Mouse (Mus musculus) adrenal gland, postnatal 25 days (tissue): ENCODE measurements around the gene Kcnn3. TPM values are rescaled to one million over a fixed set of nuclear protein-coding genes. Genes with fewer than 3 reads are reported as not detected.

Source experiments
- DNase-seq: peaks from one replicate; pipeline ENCODE4 v3.0.0; 2021; ENCODE audit warnings: mixed read lengths
- total RNA-seq: library from RNA; stranded (reverse); gene quantifications from 2 replicates; pipeline ENCODE4 v1.2.3, GENCODE M21; 2021

Gene Kcnn3
- total RNA-seq, 1 experiment from 2014 or later = 5.5 TPM

GRCm38 (mm10) chr3:89565371-89565770 lies 45.4 kb downstream of the Kcnn3 start:
- no peak for DNase-seq

DNA sequence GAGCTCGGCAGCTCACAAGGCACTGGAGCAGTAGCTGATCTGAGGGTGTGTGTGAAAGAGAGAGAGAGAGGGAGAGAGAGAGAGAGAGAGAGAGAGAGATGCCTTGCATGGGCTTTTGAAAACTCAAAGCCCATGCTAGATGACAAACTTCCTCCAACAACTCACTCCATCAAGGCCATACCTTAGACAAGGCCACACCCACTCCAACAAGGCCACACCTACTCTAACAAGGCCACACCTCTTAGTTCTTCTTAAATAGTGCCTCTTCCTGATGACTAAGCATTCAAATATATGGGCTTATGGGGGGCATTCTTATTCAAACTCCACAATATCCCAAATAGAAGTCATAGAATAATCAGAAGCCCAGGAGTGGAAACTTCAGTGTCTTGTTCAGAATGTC lies 49.1 kb downstream of the Kcnn3 start:
- no peak for DNase-seq

DNA sequence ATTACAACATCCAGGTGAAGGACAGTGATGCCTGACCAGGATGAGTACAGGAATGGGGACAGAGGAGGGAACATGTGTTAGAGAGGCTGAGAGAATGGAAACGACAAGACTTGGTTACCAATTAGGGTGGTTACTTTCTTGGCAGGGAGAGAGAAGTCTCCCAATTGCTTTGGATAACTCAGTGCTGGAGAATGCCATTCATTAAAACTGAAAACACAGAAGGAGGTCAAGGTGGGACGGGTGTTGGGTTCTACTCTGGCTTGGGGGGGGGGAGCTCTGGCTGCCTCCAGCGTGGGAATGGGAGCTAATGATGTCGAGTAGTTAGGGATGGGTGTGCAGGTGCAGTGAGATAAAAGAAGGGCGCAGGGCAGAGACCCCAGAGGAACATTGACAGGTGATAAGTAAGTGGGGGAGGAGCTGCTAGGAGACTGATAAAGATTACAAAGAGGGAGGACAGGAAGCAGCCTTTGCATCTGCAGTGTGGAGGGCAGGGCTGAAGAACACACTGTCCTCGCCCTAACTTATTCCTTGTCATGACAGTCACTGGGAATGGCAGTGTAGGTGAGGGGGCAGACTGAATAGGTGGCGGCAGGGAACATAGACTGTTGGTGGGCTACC lies 49.9 kb downstream of the Kcnn3 start:
- DNase-seq = no peak

GRCm38 (mm10) chr3:89570362-89570761 lies 50.4 kb downstream of the Kcnn3 start:
- DNase-seq = no peak

GRCm38 (mm10) chr3:89574260-89574659 lies 54.3 kb downstream of the Kcnn3 start:
- DNase-seq = no peak

DNA sequence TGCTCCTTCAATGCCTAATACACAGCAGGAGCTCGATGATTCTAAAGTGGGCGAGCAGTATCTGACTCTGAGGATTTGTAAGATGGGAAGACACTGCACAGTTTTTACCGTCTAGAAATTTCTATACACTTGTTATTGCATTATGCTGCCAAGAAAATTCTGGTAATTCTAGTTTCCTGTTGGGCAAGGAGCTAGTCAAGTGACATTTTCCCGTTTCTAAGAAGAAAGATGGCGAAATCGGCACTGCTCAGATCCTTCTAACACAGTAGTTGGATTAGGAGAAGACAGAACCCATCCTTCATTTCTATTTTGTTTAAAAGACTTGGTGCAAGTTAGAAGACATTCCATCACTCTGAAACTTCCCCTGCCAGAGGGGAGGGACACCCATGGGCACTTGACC lies 56.4 kb downstream of the Kcnn3 start:
- no peak for DNase-seq

DNA sequence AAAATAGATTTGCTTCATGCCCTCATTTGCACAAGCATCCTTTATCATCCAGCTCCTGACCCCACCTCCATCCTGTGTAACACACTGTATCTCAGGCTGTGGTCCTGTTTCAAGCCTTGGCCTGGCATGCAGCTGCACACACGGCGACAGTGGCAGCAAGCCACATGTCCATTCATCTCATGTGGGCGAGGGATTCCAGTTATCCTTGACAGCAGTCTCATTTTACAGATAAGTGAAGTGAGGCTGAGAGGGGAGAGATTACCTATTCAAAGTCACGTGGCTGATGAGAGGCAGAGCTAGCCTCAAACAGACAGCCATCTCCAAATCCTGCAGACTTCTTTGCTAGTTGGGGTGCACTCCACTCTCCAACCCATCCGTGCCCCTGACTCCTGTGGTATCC lies 57.2 kb downstream of the Kcnn3 start:
- no peak for DNase-seq

DNA sequence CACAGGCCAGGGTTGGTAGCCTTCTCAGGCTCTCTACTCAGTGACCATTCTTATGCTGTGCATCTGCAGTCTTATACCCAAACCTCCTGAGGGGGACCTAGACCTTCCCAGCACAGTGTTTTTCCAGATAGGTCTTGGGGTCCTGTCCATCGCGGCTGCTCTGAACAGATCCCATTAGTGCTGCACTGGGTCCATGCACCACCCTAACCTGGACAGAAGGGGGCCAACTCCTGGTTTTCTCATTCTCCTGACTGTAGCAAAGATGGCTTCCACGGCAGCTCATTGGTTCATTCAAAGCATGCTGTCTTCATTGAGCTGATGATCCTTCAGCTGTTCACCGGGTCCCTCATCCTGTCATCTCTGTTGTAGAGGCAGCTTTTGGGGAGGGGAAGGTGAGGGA lies 58.1 kb downstream of the Kcnn3 start:
- DNase-seq = no peak

GRCm38 (mm10) chr3:89578803-89579202 lies 58.8 kb downstream of the Kcnn3 start:
- peak; percentile 37 for DNase-seq

DNA sequence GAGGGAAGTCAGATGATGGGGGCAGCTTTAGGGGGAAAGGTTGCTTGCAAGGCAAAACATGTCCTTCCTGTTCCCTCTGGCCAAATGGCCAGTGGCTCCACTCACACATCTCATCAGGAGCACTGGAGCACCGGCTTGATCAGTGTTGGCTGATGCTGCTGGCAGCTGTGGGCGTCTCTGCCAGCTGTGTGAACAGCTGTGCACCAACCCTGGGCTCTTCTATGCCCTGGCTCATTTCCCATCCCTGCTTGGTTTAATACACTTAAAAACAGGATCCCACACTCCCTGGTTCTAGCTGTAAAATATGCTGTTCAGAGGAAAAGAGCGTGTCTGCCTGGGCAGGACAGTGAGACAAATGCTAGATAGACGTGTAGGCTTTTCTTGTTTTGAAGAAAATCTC lies 64.3 kb downstream of the Kcnn3 start:
- no peak for DNase-seq

- DNase-seq = no peak
Measured at GRCm38 (mm10) chr3:89588436-89588835, 68.5 kb downstream of the Kcnn3 start.

- DNase-seq = no peak
Measured at GRCm38 (mm10) chr3:89589321-89589720, 69.4 kb downstream of the Kcnn3 start.

DNA sequence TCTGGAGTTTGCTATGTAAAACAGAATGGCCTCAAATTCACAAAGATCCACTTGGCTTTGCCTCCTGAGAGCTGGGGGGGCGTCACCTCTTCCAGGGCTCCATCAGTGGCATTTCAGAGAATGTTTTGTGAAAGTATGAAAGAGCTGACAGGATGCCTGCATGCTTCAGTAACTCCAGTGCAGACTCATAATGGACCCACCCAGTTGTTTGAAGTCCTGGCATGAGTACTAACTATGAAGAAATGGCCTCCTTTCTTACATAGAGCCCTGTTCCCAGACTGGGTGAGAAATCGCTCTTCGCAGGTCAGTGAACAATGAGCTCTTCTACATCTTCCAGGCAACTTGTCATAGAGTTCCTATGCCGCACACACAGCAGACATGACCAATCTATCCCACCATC lies 70.4 kb downstream of the Kcnn3 start:
- no peak for DNase-seq

- no peak for DNase-seq
Measured at GRCm38 (mm10) chr3:89591461-89591860, 71.5 kb downstream of the Kcnn3 start.

GRCm38 (mm10) chr3:89592809-89593208 lies 72.8 kb downstream of the Kcnn3 start:
- no peak for DNase-seq

- DNase-seq = no peak
Measured at GRCm38 (mm10) chr3:89593524-89593923, 73.6 kb downstream of the Kcnn3 start.

GRCm38 (mm10) chr3:89598361-89598760 lies 78.4 kb downstream of the Kcnn3 start:
- no peak for DNase-seq

- DNase-seq = no peak
Measured at GRCm38 (mm10) chr3:89598967-89599366, 79.0 kb downstream of the Kcnn3 start.

DNA sequence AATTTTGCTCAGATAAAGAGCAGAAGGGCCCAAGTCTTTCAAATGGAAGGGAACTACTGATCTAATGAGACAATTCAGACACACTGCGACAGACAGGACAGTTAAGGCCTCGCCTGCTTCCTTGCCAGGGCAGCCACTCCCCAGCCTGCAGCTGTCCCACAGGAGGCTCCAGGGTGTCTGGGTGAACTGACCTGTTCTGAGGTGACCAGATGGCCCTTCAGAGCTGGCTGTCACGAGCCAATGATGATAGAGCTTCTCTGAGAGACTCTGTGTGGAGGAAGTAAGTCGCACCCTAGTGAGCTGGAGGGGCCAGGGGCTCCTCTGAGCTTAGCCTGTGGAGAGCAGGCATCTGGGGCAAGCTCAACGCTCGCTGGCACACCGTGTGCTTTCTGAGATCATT lies 81.1 kb downstream of the Kcnn3 start:
- DNase-seq = no peak

DNA sequence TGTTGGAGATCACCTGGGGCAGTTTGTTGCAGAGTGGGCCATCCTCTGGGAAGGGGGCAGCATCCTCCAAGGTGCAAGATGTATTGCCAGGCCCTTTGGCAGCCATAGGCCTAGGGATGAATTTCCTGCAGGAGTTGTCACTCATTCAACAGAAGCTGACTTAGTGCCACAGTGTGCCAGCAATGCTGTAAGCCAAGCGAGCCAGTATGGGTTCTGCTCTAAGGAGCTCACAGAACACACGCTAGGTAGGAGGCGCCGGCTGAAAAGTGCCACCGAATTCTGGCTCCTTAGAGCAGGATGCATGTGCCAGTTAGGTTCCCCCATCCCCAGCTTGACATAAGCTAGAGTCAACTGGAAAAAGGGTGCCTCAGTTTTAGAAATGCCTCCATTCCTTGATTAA lies 83.3 kb downstream of the Kcnn3 start:
- no peak for DNase-seq

DNA sequence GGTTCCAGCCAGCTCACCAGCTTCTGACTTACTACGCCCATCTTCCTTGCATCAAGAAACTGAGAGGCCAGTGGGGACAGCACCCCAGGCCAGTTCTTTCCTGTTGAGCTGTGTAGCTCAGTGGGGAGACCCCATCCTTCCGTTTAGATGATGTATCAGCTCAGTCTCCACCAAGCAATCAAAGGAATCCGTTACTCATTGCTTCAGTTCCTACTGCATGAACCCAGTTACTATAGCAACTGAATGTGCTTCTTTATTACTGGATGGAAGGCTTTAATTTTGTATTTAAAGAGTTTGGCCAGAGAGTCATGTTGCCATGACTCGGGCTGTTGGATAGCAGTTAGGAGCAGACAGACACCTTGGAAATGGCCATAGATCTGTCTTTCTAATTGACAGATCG lies 85.3 kb downstream of the Kcnn3 start:
- DNase-seq = no peak

GRCm38 (mm10) chr3:89607327-89607726 lies 87.4 kb downstream of the Kcnn3 start:
- no peak for DNase-seq

DNA sequence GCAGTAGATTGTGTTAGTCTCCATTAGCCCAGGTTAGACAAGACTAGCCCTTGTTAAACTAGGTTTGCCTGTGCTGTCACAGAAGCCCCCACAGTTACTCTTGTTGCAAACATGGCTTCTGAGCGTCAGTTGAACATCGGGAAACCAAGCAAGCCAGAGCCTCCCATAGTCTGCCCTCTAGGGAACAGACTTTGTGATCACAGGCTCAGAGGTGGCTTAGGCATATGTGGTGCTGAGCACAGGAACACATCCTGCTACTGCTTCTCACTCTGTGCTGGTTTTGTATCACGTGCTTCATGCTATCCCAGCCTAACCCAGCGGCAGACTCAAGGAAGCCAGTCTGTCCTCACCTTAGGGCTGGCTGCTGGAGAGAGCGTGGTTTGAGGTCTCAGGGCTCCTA lies 92.1 kb downstream of the Kcnn3 start:
- DNase-seq = no peak

- peak; percentile 91 for DNase-seq
Measured at GRCm38 (mm10) chr3:89613526-89614523, 93.9 kb downstream of the Kcnn3 start.
